Mouse (Mus musculus) midbrain, embryonic 12.5 days (tissue): ENCODE results near the gene Sgms2. TPM values are rescaled to one million over a fixed set of nuclear protein-coding genes. Genes with fewer than 3 reads are reported as not detected.

Source experiments
- ATAC-seq: fragments of 200-750 bp; cut with Nextera tagmentation; 2 replicates; pipeline ENCODE4 v1.8.0; 2017; ENCODE audit warnings: low read depth, moderate TSS enrichment, moderate library complexity; ENCODE audit not compliant: low FRiP score
- H3K27ac ChIP-seq: fragments of 300-500 bp; sonication (generic); replicated peaks from 2 replicates; pipeline ENCODE4 v1.5.1; 2016; ENCODE audit warnings: mild to moderate bottlenecking
- H3K27me3 ChIP-seq: fragments of 300-500 bp; sonication (generic); 2 replicates; pipeline ENCODE4 v1.6.1; 2016; ENCODE audit warnings: mild to moderate bottlenecking
- H3K36me3 ChIP-seq: fragments of 300-500 bp; sonication (generic); 2 replicates; pipeline ENCODE4 v1.6.1; 2016
- H3K4me1 ChIP-seq: fragments of 300-500 bp; sonication (generic); 2 replicates; pipeline ENCODE4 v1.6.1; 2016
- H3K4me2 ChIP-seq: fragments of 300-500 bp; sonication (generic); replicated peaks from 2 replicates; pipeline ENCODE4 v1.6.1; 2016; ENCODE audit warnings: mild to moderate bottlenecking, moderate library complexity
- H3K4me3 ChIP-seq: fragments of 300-500 bp; sonication (generic); 2 replicates; pipeline ENCODE4 v1.5.1; 2016; ENCODE audit warnings: mild to moderate bottlenecking
- H3K9ac ChIP-seq: fragments of 300-500 bp; sonication (generic); replicated peaks from 2 replicates; pipeline ENCODE4 v1.6.1; 2016; ENCODE audit warnings: mild to moderate bottlenecking, moderate library complexity
- H3K9me3 ChIP-seq: fragments of 300-500 bp; sonication (generic); 2 replicates; pipeline ENCODE4 v1.6.1; 2016; ENCODE audit warnings: mild to moderate bottlenecking
- WGBS: fragments of 180-500 bp; shearing (Covaris S2); methylation state at CpG from one replicate; pipeline ENCODE4 v1.1.7; 2016; 5-methylcytosine and 5-hydroxymethylcytosine counted together
- polyA plus RNA-seq: library from polyadenylated mRNA; unstranded; fragments of >200 nt; fragmentation: Nextera tagmentation; extraction: Ambion mirVana; gene quantifications from 2 replicates; pipeline ENCODE4 v1.2.1, GENCODE M21; 2016

The Sgms2 gene
- polyA plus RNA-seq, 1 experiment from 2014 or later, result 1.4 TPM

- WGBS, result 83% methylated on average over 7 of the region's 7 CpGs
- ATAC-seq, result no peak
- Histone ChIP-seq H3K27ac (no peak overlapping the region), H3K27me3 (no peaks in the 10 kb centered on the region), H3K9me3 (no peaks in the 10 kb centered on the region), H3K4me3 (no peak overlapping the region), H3K36me3 (no peaks in the 10 kb centered on the region), H3K4me1 (no peaks in the 10 kb centered on the region), H3K4me2 (no peak overlapping the region), H3K9ac (no peak overlapping the region)
Measured at GRCm38 (mm10) chr3:131372996-131373395, 118.2 kb downstream of the Sgms2 start.

GRCm38 (mm10) chr3:131368678-131369077, 122.5 kb downstream of the Sgms2 start:
- Histone ChIP-seq H3K9ac (no peak overlapping the region), H3K27ac (no peak overlapping the region), H3K27me3 (no peaks in the 10 kb centered on the region), H3K4me3 (no peak overlapping the region), H3K4me2 (no peak overlapping the region), H3K4me1 (0 out of 2 replicates have a peak, but pooled peaks cover 3% of the 10 kb centered on the region), H3K36me3 (no peaks in the 10 kb centered on the region), H3K9me3 (no peaks in the 10 kb centered on the region)
- ATAC-seq, result no peak
- 92% methylated on average over 8 of the region's 8 CpGs for WGBS

DNA sequence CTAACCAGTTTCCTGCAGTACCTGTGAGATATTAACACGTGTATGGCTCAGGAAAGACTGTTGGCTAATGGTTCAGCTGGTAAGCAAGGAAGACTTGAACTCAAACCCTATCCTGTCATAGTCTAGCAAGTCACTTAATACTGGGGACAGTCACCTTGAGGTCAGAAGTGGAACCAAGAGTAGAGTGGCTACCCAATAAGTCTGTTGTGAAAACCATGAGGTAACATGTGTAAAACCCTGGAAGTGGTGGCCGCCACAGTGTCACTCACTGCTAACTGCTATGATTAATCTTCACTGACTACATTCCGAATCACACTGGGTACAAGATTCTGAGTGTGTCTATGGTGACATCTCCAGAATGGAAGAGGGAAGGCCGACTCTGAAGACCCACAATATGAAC, 123.8 kb downstream of the Sgms2 start:
- Histone ChIP-seq H3K36me3 (no peaks in the 10 kb centered on the region), H3K27ac (no peak overlapping the region), H3K4me1 (0 out of 2 replicates have a peak, but pooled peaks cover 3% of the 10 kb centered on the region), H3K9ac (no peak overlapping the region), H3K4me2 (no peak overlapping the region), H3K9me3 (no peaks in the 10 kb centered on the region), H3K4me3 (no peak overlapping the region), H3K27me3 (no peaks in the 10 kb centered on the region)
- no peak for ATAC-seq
- 88% methylated on average over 4 of the region's 4 CpGs for WGBS

GRCm38 (mm10) chr3:131364632-131365446, 126.4 kb downstream of the Sgms2 start:
- Histone ChIP-seq H3K36me3 (no peaks in the 10 kb centered on the region), H3K4me3 (no peak overlapping the region), H3K4me1 (0 out of 2 replicates have a peak, but pooled peaks cover 3% of the 10 kb centered on the region), H3K9ac (no peak overlapping the region), H3K9me3 (no peaks in the 10 kb centered on the region), H3K27me3 (no peaks in the 10 kb centered on the region), H3K4me2 (no peak overlapping the region), H3K27ac (no peak overlapping the region)
- no peak for ATAC-seq
- 71% methylated on average over 23 of the region's 23 CpGs for WGBS

DNA sequence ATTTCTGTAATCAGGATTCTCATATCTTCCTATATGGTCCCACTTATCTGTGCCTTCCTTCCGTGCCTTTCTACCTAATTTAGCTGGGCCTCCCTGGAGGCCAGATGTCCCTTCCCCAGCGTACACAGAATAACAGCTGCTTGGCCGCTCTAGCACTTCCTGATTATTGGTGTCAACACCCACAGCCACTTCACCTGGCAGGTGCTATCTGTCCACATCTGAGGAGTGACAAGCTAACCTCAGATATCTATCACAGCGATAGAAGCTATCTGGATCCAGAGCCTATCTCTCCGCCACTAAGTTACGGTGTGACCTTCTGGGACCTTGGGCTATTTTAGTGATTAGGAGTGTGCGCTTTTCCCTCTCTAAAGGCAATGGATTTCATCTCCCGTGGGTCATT, 127.0 kb downstream of the Sgms2 start:
- H3K4me2 ChIP-seq, result no peak overlapping the region
- H3K27me3 ChIP-seq, result no peaks in the 10 kb centered on the region
- WGBS, result 79% methylated on average over 8 of the region's 8 CpGs
- no peak overlapping the region for H3K27ac ChIP-seq
- 0 out of 2 replicates have a peak, but pooled peaks cover 3% of the 10 kb centered on the region for H3K4me1 ChIP-seq
- no peaks in the 10 kb centered on the region for H3K36me3 ChIP-seq
- no peak overlapping the region for H3K9ac ChIP-seq
- H3K4me3 ChIP-seq, result no peak overlapping the region
- no peaks in the 10 kb centered on the region for H3K9me3 ChIP-seq
- no peak for ATAC-seq

DNA sequence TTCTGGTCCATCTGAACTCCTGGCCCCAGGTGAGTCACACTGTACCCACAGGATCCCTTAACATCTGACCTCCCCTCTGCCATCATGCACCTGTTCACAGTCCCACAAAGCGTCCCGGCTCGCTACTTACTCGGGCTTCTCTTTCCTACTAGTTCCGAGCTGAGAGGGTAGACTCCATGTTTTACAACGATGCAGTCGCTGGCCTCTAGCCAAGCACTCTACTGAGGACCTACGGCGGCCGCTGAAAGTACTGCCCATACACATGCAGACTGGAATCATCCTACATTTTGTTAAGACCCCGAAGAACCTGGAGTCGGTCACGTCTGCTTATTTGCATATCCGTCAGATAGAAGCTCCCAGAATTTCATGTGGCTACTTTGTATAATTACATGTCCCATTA, 127.6 kb downstream of the Sgms2 start:
- WGBS, result 93% methylated on average over 14 of the region's 14 CpGs
- H3K4me2 ChIP-seq, result no peak overlapping the region
- no peak overlapping the region for H3K4me3 ChIP-seq
- ATAC-seq, result no peak
- no peak overlapping the region for H3K9ac ChIP-seq
- H3K36me3 ChIP-seq, result no peaks in the 10 kb centered on the region
- no peak overlapping the region for H3K27ac ChIP-seq
- H3K9me3 ChIP-seq, result no peaks in the 10 kb centered on the region
- H3K27me3 ChIP-seq, result no peaks in the 10 kb centered on the region
- 0 out of 2 replicates have a peak, but pooled peaks cover 3% of the 10 kb centered on the region for H3K4me1 ChIP-seq

DNA sequence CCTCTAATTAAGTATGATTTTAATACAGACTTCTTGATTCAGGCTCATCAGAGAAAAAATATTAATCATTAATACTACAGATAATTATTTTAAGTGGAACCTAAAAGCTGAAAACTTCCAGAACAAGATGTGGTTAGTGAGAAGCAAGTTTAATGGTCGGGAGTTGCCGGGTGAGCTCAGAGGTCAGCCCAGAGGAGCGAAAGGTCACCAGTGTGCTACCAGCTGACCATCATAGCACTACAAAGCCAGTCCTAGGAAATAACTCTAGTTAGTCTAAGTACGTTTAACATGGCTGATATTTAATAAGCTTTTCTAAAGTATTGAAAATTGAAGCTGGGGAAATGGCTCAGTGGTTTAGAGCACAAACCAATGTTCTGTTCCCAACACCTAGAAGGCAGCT, 129.3 kb downstream of the Sgms2 start:
- no peaks in the 10 kb centered on the region for H3K27me3 ChIP-seq
- WGBS, result 82% methylated on average over 4 of the region's 4 CpGs

DNA sequence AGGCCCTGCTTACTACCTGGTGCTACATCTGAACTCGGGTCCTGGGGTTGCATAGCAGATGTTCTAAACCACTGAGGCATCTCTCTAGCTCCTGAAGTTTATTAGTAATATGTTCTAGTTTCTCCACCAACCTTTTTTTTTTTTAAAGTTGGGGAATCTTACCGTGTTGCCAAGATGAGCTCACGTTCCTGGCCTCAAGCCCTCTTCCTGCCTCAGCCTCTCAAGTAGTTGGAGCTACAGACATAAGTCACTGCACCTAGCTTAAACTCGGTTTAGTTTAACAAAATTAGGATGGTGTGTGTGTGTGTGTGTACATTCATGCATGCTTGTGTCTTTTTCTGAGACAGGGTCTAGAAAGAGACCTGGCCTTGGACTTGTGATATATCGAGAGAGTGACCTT, 132.2 kb downstream of the Sgms2 start:
- no peaks in the 10 kb centered on the region for H3K9me3 ChIP-seq
- H3K4me3 ChIP-seq, result no peak overlapping the region
- H3K27ac ChIP-seq, result no peak overlapping the region
- no peak for ATAC-seq
- no peak overlapping the region for H3K4me2 ChIP-seq
- H3K27me3 ChIP-seq, result no peaks in the 10 kb centered on the region
- H3K36me3 ChIP-seq, result no peaks in the 10 kb centered on the region
- no peak overlapping the region for H3K9ac ChIP-seq
- H3K4me1 ChIP-seq, result no peaks in the 10 kb centered on the region
- WGBS, result 89% methylated on average over 5 of the region's 5 CpGs

More for the DNA sequence above, 129.3 kb downstream of the Sgms2 start:
- Histone ChIP-seq H3K27ac (no peak overlapping the region), H3K36me3 (no peaks in the 10 kb centered on the region), H3K9ac (no peak overlapping the region), H3K4me1 (0 out of 2 replicates have a peak, but pooled peaks cover 3% of the 10 kb centered on the region), H3K4me3 (no peak overlapping the region), H3K4me2 (no peak overlapping the region), H3K9me3 (no peaks in the 10 kb centered on the region)
- no peak for ATAC-seq

DNA sequence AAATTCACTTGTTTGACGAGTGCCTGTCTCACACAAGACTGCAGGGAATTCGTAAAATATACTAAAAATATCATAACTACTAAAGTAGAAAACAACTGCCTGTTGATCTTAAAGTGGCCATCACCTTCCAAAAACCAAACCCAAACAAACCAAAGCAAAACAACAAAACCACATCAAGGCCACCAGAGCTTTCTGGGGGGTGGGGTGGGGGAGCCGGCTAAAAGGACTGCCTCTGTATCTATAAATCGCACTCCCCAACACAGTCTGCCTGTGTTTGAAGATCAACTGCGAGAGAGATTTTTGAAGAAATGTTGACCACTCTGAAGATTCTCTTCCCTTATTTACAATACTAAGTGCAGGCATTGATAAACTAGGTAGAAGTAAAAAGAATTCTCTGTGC, 133.0 kb downstream of the Sgms2 start:
- H3K4me3 ChIP-seq, result no peak overlapping the region
- ATAC-seq, result no peak
- no peak overlapping the region for H3K9ac ChIP-seq
- H3K36me3 ChIP-seq, result no peaks in the 10 kb centered on the region
- H3K27ac ChIP-seq, result no peak overlapping the region
- no peak overlapping the region for H3K4me2 ChIP-seq
- H3K4me1 ChIP-seq, result no peaks in the 10 kb centered on the region
- WGBS, result 88% methylated on average over 5 of the region's 5 CpGs
- H3K27me3 ChIP-seq, result no peaks in the 10 kb centered on the region
- no peaks in the 10 kb centered on the region for H3K9me3 ChIP-seq

- Histone ChIP-seq H3K9ac (no peak overlapping the region), H3K36me3 (no peaks in the 10 kb centered on the region), H3K9me3 (no peaks in the 10 kb centered on the region), H3K4me2 (no peak overlapping the region), H3K4me1 (no peaks in the 10 kb centered on the region), H3K27ac (no peak overlapping the region), H3K4me3 (no peak overlapping the region), H3K27me3 (no peaks in the 10 kb centered on the region)
- no peak for ATAC-seq
- 92% methylated on average over 3 of the region's 3 CpGs for WGBS
Measured at GRCm38 (mm10) chr3:131357643-131358042, 133.6 kb downstream of the Sgms2 start.

- Histone ChIP-seq H3K4me3 (no peak overlapping the region), H3K9me3 (no peaks in the 10 kb centered on the region), H3K4me1 (no peaks in the 10 kb centered on the region), H3K4me2 (no peak overlapping the region), H3K27me3 (no peaks in the 10 kb centered on the region), H3K9ac (no peak overlapping the region), H3K27ac (no peak overlapping the region), H3K36me3 (no peaks in the 10 kb centered on the region)
- WGBS, result 71% methylated on average over 5 of the region's 5 CpGs
- ATAC-seq, result no peak
Measured at GRCm38 (mm10) chr3:131356026-131356425, 135.2 kb downstream of the Sgms2 start.

- Histone ChIP-seq H3K4me2 (no peak overlapping the region), H3K9me3 (no peaks in the 10 kb centered on the region), H3K4me3 (no peak overlapping the region), H3K27me3 (no peaks in the 10 kb centered on the region), H3K9ac (no peak overlapping the region), H3K27ac (no peak overlapping the region), H3K4me1 (no peaks in the 10 kb centered on the region), H3K36me3 (no peaks in the 10 kb centered on the region)
- no peak for ATAC-seq
- 94% methylated on average over 7 of the region's 7 CpGs for WGBS
Measured at GRCm38 (mm10) chr3:131350539-131350938, 140.7 kb downstream of the Sgms2 start.
